Mouse (Mus musculus) forebrain, embryonic 12.5 days (tissue): Measurements from ENCODE around the gene Syt7. TPM values are rescaled to one million over a fixed set of nuclear protein-coding genes. Genes with fewer than 3 reads are reported as not detected.

Experiments used
- ATAC-seq: fragments of 200-750 bp; cut with Nextera tagmentation; 2 replicates; pipeline ENCODE4 v1.8.0; 2017; ENCODE audit warnings: moderate TSS enrichment; ENCODE audit not compliant: low FRiP score
- H3K27ac ChIP-seq: fragments of 300-500 bp; sonication (generic); 2 replicates; pipeline ENCODE4 v1.5.1; 2016; ENCODE audit warnings: mild to moderate bottlenecking
- H3K27me3 ChIP-seq: fragments of 300-500 bp; sonication (generic); 2 replicates; pipeline ENCODE4 v1.6.1; 2016; ENCODE audit warnings: mild to moderate bottlenecking
- H3K36me3 ChIP-seq: fragments of 300-500 bp; sonication (generic); replicated peaks from 2 replicates; pipeline ENCODE4 v1.6.1; 2016; ENCODE audit warnings: mild to moderate bottlenecking
- H3K4me1 ChIP-seq: fragments of 300-500 bp; sonication (generic); 2 replicates; pipeline ENCODE4 v1.6.1; 2016
- H3K4me2 ChIP-seq: fragments of 300-500 bp; sonication (generic); 2 replicates; pipeline ENCODE4 v1.6.1; 2016; ENCODE audit warnings: mild to moderate bottlenecking, moderate library complexity
- H3K4me3 ChIP-seq: fragments of 300-500 bp; sonication (generic); replicated peaks from 2 replicates; pipeline ENCODE4 v1.5.1; 2016; ENCODE audit warnings: mild to moderate bottlenecking
- H3K9ac ChIP-seq: fragments of 300-500 bp; sonication (generic); 2 replicates; pipeline ENCODE4 v1.6.1; 2016; ENCODE audit warnings: mild to moderate bottlenecking
- H3K9me3 ChIP-seq: fragments of 300-500 bp; sonication (generic); 2 replicates; pipeline ENCODE4 v1.6.1; 2016
- WGBS: fragments of 180-500 bp; shearing (Covaris S2); methylation state at CpG from one replicate; pipeline ENCODE4 v1.1.7; 2016; 5-methylcytosine and 5-hydroxymethylcytosine counted together
- polyA plus RNA-seq: library from polyadenylated mRNA; unstranded; fragments of >200 nt; fragmentation: Nextera tagmentation; extraction: Ambion mirVana; gene quantifications from 2 replicates; pipeline ENCODE4 v1.2.1, GENCODE M21; 2016

The Syt7 gene
- polyA plus RNA-seq, 1 experiment from 2014 or later = 5.5 TPM

GRCm38 (mm10) chr19:10429371-10429770 lies 40.5 kb downstream of the Syt7 start:
- Histone ChIP-seq H3K9me3 (no peaks in the 10 kb centered on the region), H3K4me3 (no peak overlapping the region), H3K9ac (no peak overlapping the region)

GRCm38 (mm10) chr19:10431410-10431809 lies 42.5 kb downstream of the Syt7 start:
- 71% methylated on average over 3 of the region's 3 CpGs for WGBS
- H3K36me3 ChIP-seq = no peaks in the 10 kb centered on the region
- no peak for ATAC-seq

More at GRCm38 (mm10) chr19:10429371-10429770, 40.5 kb downstream of the Syt7 start:
- 92% methylated on average over 8 of the region's 8 CpGs for WGBS
- H3K27me3 ChIP-seq = peaks cover 21% of the 10 kb centered on the region; the same call in 1 of the 2 replicates
- ATAC-seq = no peak
- H3K4me1 ChIP-seq = peaks cover 27% of the 10 kb centered on the region
- H3K36me3 ChIP-seq = no peaks in the 10 kb centered on the region
- H3K27ac ChIP-seq = no peak overlapping the region
- H3K4me2 ChIP-seq = no peak overlapping the region

GRCm38 (mm10) chr19:10431841-10432240 lies 43.0 kb downstream of the Syt7 start:
- WGBS = 48% methylated on average over 4 of the region's 4 CpGs
- H3K27ac ChIP-seq = 0 out of 2 replicates have a peak overlapping the region, but pooled peaks have one; percentile 8
- peaks cover 13% of the 10 kb centered on the region; the same call in 1 of the 2 replicates for H3K27me3 ChIP-seq
- peaks cover 13% of the 10 kb centered on the region; the same call in 1 of the 2 replicates for H3K4me1 ChIP-seq
- H3K9ac ChIP-seq = no peak overlapping the region
- H3K4me2 ChIP-seq = no peak overlapping the region
- H3K36me3 ChIP-seq = no peaks in the 10 kb centered on the region
- no peak for ATAC-seq
- H3K9me3 ChIP-seq = no peaks in the 10 kb centered on the region
- no peak overlapping the region for H3K4me3 ChIP-seq

More at GRCm38 (mm10) chr19:10431410-10431809, 42.5 kb downstream of the Syt7 start:
- H3K27ac ChIP-seq = 0 out of 2 replicates have a peak overlapping the region, but pooled peaks have one; percentile 8
- H3K4me1 ChIP-seq = peaks cover 17% of the 10 kb centered on the region
- no peak overlapping the region for H3K9ac ChIP-seq
- peaks cover 13% of the 10 kb centered on the region; the same call in 1 of the 2 replicates for H3K27me3 ChIP-seq
- H3K4me2 ChIP-seq = no peak overlapping the region
- H3K4me3 ChIP-seq = no peak overlapping the region
- H3K9me3 ChIP-seq = no peaks in the 10 kb centered on the region

GRCm38 (mm10) chr19:10433225-10433624 lies 44.3 kb downstream of the Syt7 start:
- H3K4me3 ChIP-seq = no peak overlapping the region
- WGBS = 74% methylated on average over 7 of the region's 7 CpGs
- H3K4me1 ChIP-seq = peaks cover 11% of the 10 kb centered on the region; the same call in 1 of the 2 replicates
- no peak overlapping the region for H3K9ac ChIP-seq
- no peak overlapping the region for H3K4me2 ChIP-seq
- H3K36me3 ChIP-seq = no peaks in the 10 kb centered on the region
- H3K9me3 ChIP-seq = no peaks in the 10 kb centered on the region
- peaks cover 13% of the 10 kb centered on the region; the same call in 1 of the 2 replicates for H3K27me3 ChIP-seq
- ATAC-seq = no peak
- H3K27ac ChIP-seq = no peak overlapping the region

GRCm38 (mm10) chr19:10433879-10434540 lies 45.1 kb downstream of the Syt7 start:
- Histone ChIP-seq H3K27me3 (peaks cover 13% of the 10 kb centered on the region; the same call in 1 of the 2 replicates), H3K9ac (no peak overlapping the region), H3K4me2 (no peak overlapping the region), H3K27ac (no peak overlapping the region), H3K36me3 (no peaks in the 10 kb centered on the region), H3K9me3 (no peaks in the 10 kb centered on the region), H3K4me3 (no peak overlapping the region), H3K4me1 (peaks cover 11% of the 10 kb centered on the region; the same call in 1 of the 2 replicates)
- 71% methylated on average over 9 of the region's 9 CpGs for WGBS
- no peak for ATAC-seq

DNA sequence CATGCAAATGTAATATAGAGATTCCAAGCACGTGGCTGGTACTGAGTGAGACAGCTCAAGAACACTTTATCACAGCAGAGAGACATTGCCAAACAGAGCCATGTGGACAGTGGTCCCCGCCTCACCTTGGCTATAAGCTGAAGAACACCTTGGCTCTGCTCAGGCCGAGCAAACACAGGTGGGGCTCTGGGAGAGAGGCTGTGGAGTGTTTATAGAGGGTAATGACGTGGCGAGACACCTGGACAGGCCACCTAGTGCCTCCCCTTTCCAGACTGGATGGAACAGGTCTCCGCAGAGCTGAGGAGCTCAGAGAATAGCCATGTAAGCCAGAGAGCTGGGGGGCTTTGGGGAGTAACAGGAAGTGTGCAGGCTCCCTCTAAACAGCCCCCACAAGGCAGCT lies 46.0 kb downstream of the Syt7 start:
- WGBS = 81% methylated on average over 6 of the region's 6 CpGs
- peaks cover 13% of the 10 kb centered on the region; the same call in 1 of the 2 replicates for H3K27me3 ChIP-seq
- ATAC-seq = no peak
- no peak overlapping the region for H3K9ac ChIP-seq
- H3K9me3 ChIP-seq = no peaks in the 10 kb centered on the region
- no peak overlapping the region for H3K27ac ChIP-seq
- no peak overlapping the region for H3K4me2 ChIP-seq
- H3K4me3 ChIP-seq = no peak overlapping the region
- peaks cover 10% of the 10 kb centered on the region; the same call in 1 of the 2 replicates for H3K4me1 ChIP-seq
- 0 out of 2 replicates have a peak, but pooled peaks cover 2% of the 10 kb centered on the region for H3K36me3 ChIP-seq

DNA sequence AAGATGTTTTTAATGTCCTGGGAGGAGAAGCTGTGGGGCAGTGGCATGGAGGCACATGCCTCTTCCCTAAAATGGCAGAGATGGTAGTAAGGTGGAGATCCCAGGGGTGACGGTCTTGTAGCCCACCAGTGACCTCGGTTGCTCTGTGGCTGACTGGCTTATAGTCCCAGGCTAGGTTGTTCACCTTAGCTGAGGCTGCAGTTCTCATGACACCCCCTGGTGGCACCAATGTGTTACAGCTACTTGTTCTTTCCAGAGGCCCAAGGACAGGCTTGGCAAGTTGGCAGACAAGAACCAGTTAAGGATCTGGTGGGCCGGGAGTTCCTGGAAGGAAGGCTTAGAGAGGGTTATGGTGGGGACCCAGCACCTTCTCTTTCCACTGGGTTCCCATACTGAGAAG lies 47.0 kb downstream of the Syt7 start:
- H3K27ac ChIP-seq = no peak overlapping the region
- H3K4me3 ChIP-seq = no peak overlapping the region
- H3K9me3 ChIP-seq = no peaks in the 10 kb centered on the region
- H3K4me2 ChIP-seq = no peak overlapping the region
- peaks cover 13% of the 10 kb centered on the region; the same call in 1 of the 2 replicates for H3K27me3 ChIP-seq
- no peak overlapping the region for H3K9ac ChIP-seq
- no peaks in the 10 kb centered on the region; the same call in 1 of the 2 replicates for H3K4me1 ChIP-seq
- ATAC-seq = peak; percentile 63
- WGBS = 39% methylated on average over 3 of the region's 3 CpGs
- H3K36me3 ChIP-seq = 0 out of 2 replicates have a peak, but pooled peaks cover 2% of the 10 kb centered on the region

DNA sequence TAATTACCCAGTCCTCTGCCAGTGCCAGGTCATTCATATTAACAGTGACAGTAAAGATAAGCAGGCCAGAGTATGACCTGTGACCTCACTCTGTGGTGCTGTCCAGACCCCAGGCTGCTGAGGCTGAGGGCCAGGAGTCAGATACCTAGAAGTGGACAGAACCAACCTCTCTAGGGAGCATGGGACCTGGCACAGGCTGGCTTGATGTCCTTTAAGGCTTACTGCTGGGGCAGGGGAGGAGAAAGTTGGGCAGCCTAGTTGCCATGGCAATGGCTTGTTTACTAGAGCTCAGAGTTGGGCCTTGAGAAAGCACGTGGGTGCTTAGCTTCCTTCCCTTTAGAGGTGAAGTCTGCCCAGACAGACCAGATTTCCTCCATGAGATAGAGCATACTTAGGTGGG lies 47.8 kb downstream of the Syt7 start:
- H3K4me2 ChIP-seq = no peak overlapping the region
- WGBS = 42% methylated on average over 1 of the region's 1 CpGs
- no peak for ATAC-seq
- 0 out of 2 replicates have a peak, but pooled peaks cover 2% of the 10 kb centered on the region for H3K36me3 ChIP-seq
- no peak overlapping the region for H3K4me3 ChIP-seq
- no peak overlapping the region for H3K27ac ChIP-seq
- H3K9ac ChIP-seq = no peak overlapping the region
- H3K27me3 ChIP-seq = peaks cover 13% of the 10 kb centered on the region; the same call in 1 of the 2 replicates
- H3K4me1 ChIP-seq = no peaks in the 10 kb centered on the region; the same call in 1 of the 2 replicates
- H3K9me3 ChIP-seq = no peaks in the 10 kb centered on the region

DNA sequence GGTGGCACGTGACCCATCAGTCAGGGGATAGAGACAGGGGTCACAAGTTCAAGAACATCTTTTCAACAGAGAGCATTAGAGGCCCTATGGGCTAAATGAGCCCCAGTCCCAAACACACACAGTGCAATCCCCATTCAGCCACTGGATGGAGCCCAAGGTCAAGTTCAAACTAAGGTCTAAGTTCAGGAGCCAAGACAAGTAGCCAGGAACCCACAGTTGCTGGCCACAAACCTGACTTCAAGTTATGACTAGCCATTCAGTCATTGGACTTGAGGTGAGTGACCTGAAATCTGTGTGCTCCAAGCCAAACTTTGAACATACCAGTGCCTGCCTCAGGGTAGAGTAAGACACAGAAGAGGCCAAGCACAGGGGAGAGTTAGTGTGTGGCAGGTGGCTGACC lies 48.6 kb downstream of the Syt7 start:
- Histone ChIP-seq H3K9ac (no peak overlapping the region), H3K36me3 (0 out of 2 replicates have a peak, but pooled peaks cover 2% of the 10 kb centered on the region), H3K4me3 (no peak overlapping the region), H3K9me3 (no peaks in the 10 kb centered on the region), H3K27ac (no peak overlapping the region), H3K4me2 (no peak overlapping the region), H3K4me1 (no peaks in the 10 kb centered on the region; the same call in 1 of the 2 replicates), H3K27me3 (peaks cover 13% of the 10 kb centered on the region; the same call in 1 of the 2 replicates)
- WGBS = 68% methylated on average over 1 of the region's 1 CpGs
- ATAC-seq = no peak

GRCm38 (mm10) chr19:10444685-10445369 lies 55.9 kb downstream of the Syt7 start:
- H3K36me3 ChIP-seq = peaks cover 15% of the 10 kb centered on the region
- H3K27ac ChIP-seq = no peak overlapping the region
- H3K9ac ChIP-seq = no peak overlapping the region
- 93% methylated on average over 15 of the region's 15 CpGs for WGBS
- H3K4me2 ChIP-seq = no peak overlapping the region
- no peak for ATAC-seq
- no peaks in the 10 kb centered on the region for H3K9me3 ChIP-seq
- no peaks in the 10 kb centered on the region for H3K27me3 ChIP-seq
- H3K4me1 ChIP-seq = no peaks in the 10 kb centered on the region; the same call in 1 of the 2 replicates
- no peak overlapping the region for H3K4me3 ChIP-seq

DNA sequence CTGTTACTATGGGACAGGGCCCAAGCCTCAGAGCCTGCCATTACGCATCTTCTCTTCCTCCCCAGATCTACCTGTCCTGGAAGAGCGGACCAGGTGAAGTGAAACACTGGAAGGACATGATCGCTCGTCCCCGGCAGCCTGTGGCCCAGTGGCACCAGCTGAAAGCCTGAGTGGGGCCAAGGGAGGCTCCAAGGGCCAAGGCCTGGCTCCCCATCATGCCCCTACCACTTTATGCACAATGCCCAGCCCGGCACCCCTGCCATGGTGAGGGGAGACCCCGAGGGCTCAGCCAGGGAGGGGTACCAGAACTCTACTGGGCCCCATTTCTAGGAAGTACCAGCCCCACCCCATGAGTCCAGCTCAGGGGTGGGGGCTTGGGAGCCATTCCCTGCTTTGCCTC lies 59.4 kb downstream of the Syt7 start:
- peaks cover 15% of the 10 kb centered on the region for H3K36me3 ChIP-seq
- 90% methylated on average over 7 of the region's 7 CpGs for WGBS
- H3K27me3 ChIP-seq = peaks cover 13% of the 10 kb centered on the region
- no peak overlapping the region for H3K4me2 ChIP-seq
- ATAC-seq = no peak
- H3K27ac ChIP-seq = no peak overlapping the region
- no peak overlapping the region for H3K4me3 ChIP-seq
- H3K4me1 ChIP-seq = peaks cover 5% of the 10 kb centered on the region; the same call in 1 of the 2 replicates
- no peaks in the 10 kb centered on the region for H3K9me3 ChIP-seq
- no peak overlapping the region for H3K9ac ChIP-seq

- Histone ChIP-seq H3K27ac (no peak overlapping the region), H3K36me3 (peaks cover 11% of the 10 kb centered on the region), H3K4me1 (peaks cover 5% of the 10 kb centered on the region; the same call in 1 of the 2 replicates), H3K4me3 (no peak overlapping the region), H3K27me3 (peaks cover 21% of the 10 kb centered on the region), H3K4me2 (no peak overlapping the region), H3K9ac (no peak overlapping the region), H3K9me3 (no peaks in the 10 kb centered on the region)
- ATAC-seq = peak; percentile 33; the same call in 1 of the 2 replicates
- 67% methylated on average over 6 of the region's 6 CpGs for WGBS
These were observed 60.3 kb downstream of the Syt7 start for GRCm38 (mm10) chr19:10449190-10449589.
